Mouse (Mus musculus) bone marrow macrophage, adult 2 months (primary cell): ENCODE results near the gene Rsrc2.

ENCODE experiments used
- CTCF ChIP-seq: IDR thresholded peaks from 2 replicates; pipeline ENCODE4 v1.5.1; 2012; ENCODE audit warnings: low read depth, mild to moderate bottlenecking, low read length, moderate library complexity
- POLR2A ChIP-seq: IDR thresholded peaks from 2 replicates; pipeline ENCODE4 v1.6.1; 2012; ENCODE audit warnings: mild to moderate bottlenecking, low read depth, low read length, borderline replicate concordance

DNA sequence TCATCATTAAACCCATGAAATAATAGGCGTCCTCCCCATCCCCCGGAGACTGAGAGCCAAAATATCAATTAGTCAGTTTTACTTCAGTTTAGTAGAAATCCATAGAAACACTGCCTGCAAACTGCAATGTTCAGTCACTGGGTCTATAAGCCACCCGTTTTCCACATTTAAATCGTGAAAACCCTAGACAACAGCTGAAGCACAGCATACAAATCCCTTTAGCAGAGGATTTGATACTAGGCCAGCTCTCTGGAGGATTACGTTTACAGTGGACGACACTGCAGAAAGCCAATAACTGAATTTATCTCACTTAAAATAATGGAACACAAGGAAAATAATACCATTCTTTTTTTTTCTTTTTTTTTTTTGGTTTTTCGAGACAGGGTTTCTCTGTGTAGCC is 1.6 kb downstream of the Rsrc2 start:
- TF ChIP-seq POLR2A (no peak), CTCF (no peak)
